Mouse (Mus musculus) MEL (cell line): ENCODE results near the gene Sox15.

Experiments
- CHD2 ChIP-seq: IDR thresholded peaks from 2 replicates; pipeline ENCODE4 v1.6.1; 2011; ENCODE audit warnings: low read length, improper control_type of control experiment
- CTCF ChIP-seq, 3 experiments: IDR thresholded peaks in 2 of 3; conservative IDR thresholded peaks in 1 of 3; 2 replicates each; pipeline ENCODE4 v1.5.1; 2011 to 2012; ENCODE audit warnings: low read length in 3 of 3, low read depth in 2 of 3, mild to moderate bottlenecking in 2 of 3, improper control_type of control experiment in 1 of 3, inconsistent platforms in 1 of 3, mixed read lengths in 1 of 3, moderate library complexity in 1 of 3; ENCODE audit not compliant: control insufficient read depth in 1 of 3, insufficient read depth in 1 of 3, poor library complexity in 1 of 3, severe bottlenecking in 1 of 3
- E2F4 ChIP-seq: IDR thresholded peaks from 2 replicates; pipeline ENCODE4 v1.6.1; 2011; ENCODE audit warnings: low read depth, low read length, improper control_type of control experiment, borderline replicate concordance
- EP300 ChIP-seq, 2 experiments: IDR thresholded peaks; 2 replicates each; pipeline ENCODE4 v1.6.1; 2011; ENCODE audit warnings: improper control_type of control experiment in 2 of 2, low read length in 2 of 2, low read depth in 1 of 2, mild to moderate bottlenecking in 1 of 2
- MXI1 ChIP-seq: IDR thresholded peaks from 2 replicates; pipeline ENCODE4 v1.6.1; 2011; ENCODE audit warnings: mild to moderate bottlenecking, low read depth, low read length, improper control_type of control experiment
- POLR2A ChIP-seq, 2 experiments: IDR thresholded peaks; 2 replicates each; pipeline ENCODE4 v1.6.1; 2011 to 2012; ENCODE audit warnings: low read length in 2 of 2, mild to moderate bottlenecking in 2 of 2, control low read depth in 1 of 2, improper control_type of control experiment in 1 of 2, low read depth in 1 of 2, moderate library complexity in 1 of 2; ENCODE audit not compliant: control insufficient read depth in 1 of 2, insufficient read depth in 1 of 2, poor library complexity in 1 of 2
- SMC3 ChIP-seq: IDR thresholded peaks from 2 replicates; pipeline ENCODE4 v1.6.1; 2011; ENCODE audit warnings: low read depth, low read length, improper control_type of control experiment
- USF1 ChIP-seq: IDR thresholded peaks from 2 replicates; pipeline ENCODE4 v1.6.1; 2014; ENCODE audit warnings: low read depth, mild to moderate bottlenecking, inconsistent platforms, low read length, improper control_type of control experiment, moderate library complexity

DNA sequence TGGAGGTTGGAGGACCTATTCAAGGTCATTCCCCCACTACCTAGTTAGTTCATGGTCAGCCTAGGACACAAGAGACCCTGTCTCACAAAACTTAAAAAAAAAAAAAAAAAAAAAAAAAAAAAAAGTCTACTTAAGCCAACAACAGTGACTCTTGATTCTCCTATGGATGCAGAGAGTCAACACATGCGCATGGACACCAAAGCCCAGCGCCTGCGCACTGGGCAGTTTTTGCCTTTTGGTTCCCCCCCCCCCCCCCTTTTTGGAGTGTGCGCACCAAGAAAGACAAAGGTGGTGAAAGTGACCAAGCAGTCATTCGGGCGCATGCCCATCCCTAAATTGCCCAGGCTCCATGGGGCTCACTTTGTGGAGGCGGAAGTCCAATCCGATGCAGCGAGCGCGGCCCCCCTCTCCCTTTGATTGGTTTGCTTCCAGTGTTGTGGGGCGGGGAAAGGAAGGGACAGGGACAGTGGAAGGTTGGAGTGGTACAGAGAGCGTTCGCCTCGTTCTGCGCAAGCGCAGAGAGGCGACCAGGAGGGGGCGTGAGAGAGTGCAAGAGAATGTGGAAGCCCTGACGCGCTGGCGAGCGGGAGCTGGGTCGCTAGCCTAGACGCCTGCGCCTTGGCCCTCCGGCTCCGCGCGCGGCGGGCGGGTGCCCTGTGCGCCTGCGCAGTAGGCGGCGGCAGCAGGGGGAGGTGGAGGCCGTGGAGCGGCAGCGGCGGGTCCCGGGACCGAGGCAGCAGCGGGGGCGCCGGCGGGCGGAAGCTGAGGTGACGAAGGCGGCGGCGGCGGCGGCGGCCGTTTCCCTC is 22.6 kb upstream of the Sox15 start, which contains the start of gene Fxr2:
- peak; percentile 84 to 86 for TF ChIP-seq POLR2A (IDR thresholded peaks at IDR 0.05; ENCODE audit: control insufficient read depth in 1 of 2, insufficient read depth in 1 of 2, low read depth in 1 of 2, low read length in 2 of 2, poor library complexity in 1 of 2)
- TF ChIP-seq E2F4 = no peak
- TF ChIP-seq MXI1 = no peak; the same call in 1 of the 2 replicates
- TF ChIP-seq CHD2 = no peak
- TF ChIP-seq CTCF (IDR thresholded peaks at IDR 0.05 in 2 of 3, conservative IDR thresholded peaks at IDR 0.05 in 1 of 3; ENCODE audit: control insufficient read depth in 1 of 3, insufficient read depth in 1 of 3, low read depth in 2 of 3, low read length in 3 of 3, poor library complexity in 1 of 3, severe bottlenecking in 1 of 3) = peak; percentile 49 to 88 (median 85)
- TF ChIP-seq EP300 (IDR thresholded peaks at IDR 0.05; ENCODE audit: low read depth in 1 of 2, low read length in 2 of 2) = no peak
- no peak for TF ChIP-seq SMC3
- TF ChIP-seq USF1 = no peak; the same call in 1 of the 2 replicates
